Mouse (Mus musculus): ENCODE data around the gene Ifi202b. TPM values are rescaled to one million over a fixed set of nuclear protein-coding genes. Genes with fewer than 3 reads are reported as not detected.

Gene Ifi202b
- polyA plus RNA-seq (2017; shearing (Covaris generic)), result not detected

GRCm38 (mm10) chr1:173982694-173983305 lies at the start of gene Ifi202b:
TSS of gene Ifi202b (minus strand) at chr1:173982744.

GRCm38 (mm10) chr1:174031698-174032097 lies 49.2 kb upstream of the Ifi202b start, which contains the start of gene Ifi205:
TSS of gene Ifi205 (minus strand) at chr1:174031810.

GRCm38 (mm10) chr1:173941924-173942779 lies 40.4 kb downstream of the Ifi202b start, which contains the start of the genes Mndal and Ifi203:
TSS of gene Mndal (minus strand) at chr1:173942491.
TSS of gene Ifi203 (minus strand) at chr1:173942672.

Other genes with a start within 250 kb of the Ifi202b start
- 0.14 TPM for gene Ifi207, start 241.0 kb downstream of the Ifi202b start, polyA plus RNA-seq (2017; shearing (Covaris generic))
- 0.50 TPM for gene Ifi204, start 215.8 kb downstream of the Ifi202b start, polyA plus RNA-seq (2017; shearing (Covaris generic))
- gene Ifi211, start 69.7 kb downstream of the Ifi202b start, polyA plus RNA-seq (2017; shearing (Covaris generic)), result 1.0 TPM
- 503 TPM for gene Mndal, start 40.3 kb downstream of the Ifi202b start, polyA plus RNA-seq (2017; shearing (Covaris generic))
- 381 TPM for gene Ifi203, start 40.1 kb downstream of the Ifi202b start, polyA plus RNA-seq (2017; shearing (Covaris generic))
- gene Ifi205, start 49.1 kb upstream of the Ifi202b start, polyA plus RNA-seq (2017; shearing (Covaris generic)), result 0.24 TPM
- 0.07 TPM for gene Olfr433, start 58.0 kb upstream of the Ifi202b start, polyA plus RNA-seq (2017; shearing (Covaris generic))
- gene Olfr432, start 66.5 kb upstream of the Ifi202b start, polyA plus RNA-seq (2017; shearing (Covaris generic)), result 0.24 TPM
- not detected for gene Olfr430, start 83.9 kb upstream of the Ifi202b start, polyA plus RNA-seq (2017; shearing (Covaris generic))
- not detected for gene Olfr429, start 101.6 kb upstream of the Ifi202b start, polyA plus RNA-seq (2017; shearing (Covaris generic))
- not detected for gene Olfr427, start 114.1 kb upstream of the Ifi202b start, polyA plus RNA-seq (2017; shearing (Covaris generic))
- gene Olfr231, start 138.4 kb upstream of the Ifi202b start, polyA plus RNA-seq (2017; shearing (Covaris generic)), result not detected
- gene Olfr424, start 148.8 kb upstream of the Ifi202b start, polyA plus RNA-seq (2017; shearing (Covaris generic)), result not detected
- gene Olfr420, start 172.9 kb upstream of the Ifi202b start, polyA plus RNA-seq (2017; shearing (Covaris generic)), result not detected
- gene Spta1, start 190.0 kb upstream of the Ifi202b start, polyA plus RNA-seq (2017; shearing (Covaris generic)), result not detected